Mouse (Mus musculus) heart, postnatal 25 days (tissue): ENCODE data around the gene Gm36245. TPM values are rescaled to one million over a fixed set of nuclear protein-coding genes. Genes with fewer than 3 reads are reported as not detected.
A peak's percentile ranks its signal among the peaks of the same experiment; 100 is the strongest.
"Not testable (repeated sequence)": the region's sequence is repeated elsewhere in the genome, so short reads cannot be mapped to it uniquely, and the experiment has no call there.

Source experiments
- DNase-seq: peaks from one replicate; pipeline ENCODE4 v3.0.0; 2022; ENCODE audit warnings: low spot score
- intact Hi-C: fragments of 180-260 bp; cut with DNase I; formaldehyde crosslinking; loops from one replicate; pipeline ENCODE4 v1.15.1; 2025
- total RNA-seq, 2 experiments: library from RNA; stranded (reverse); gene quantifications; 2 replicates each; pipeline ENCODE4 v1.2.3; 2021

Gene Gm36245
- total RNA-seq, result not detected

- intact Hi-C loops, result loop anchor here (1.0 kb wide), 1 partner anchor 37 kb away; no protein-coding TSS in a partner anchor
- no peak for DNase-seq
These were observed at the start of gene Gm36245 for GRCm38 (mm10) chr15:77598958-77599357. Gene Gm36245 (plus strand): TSS chr15:77599258.

DNA sequence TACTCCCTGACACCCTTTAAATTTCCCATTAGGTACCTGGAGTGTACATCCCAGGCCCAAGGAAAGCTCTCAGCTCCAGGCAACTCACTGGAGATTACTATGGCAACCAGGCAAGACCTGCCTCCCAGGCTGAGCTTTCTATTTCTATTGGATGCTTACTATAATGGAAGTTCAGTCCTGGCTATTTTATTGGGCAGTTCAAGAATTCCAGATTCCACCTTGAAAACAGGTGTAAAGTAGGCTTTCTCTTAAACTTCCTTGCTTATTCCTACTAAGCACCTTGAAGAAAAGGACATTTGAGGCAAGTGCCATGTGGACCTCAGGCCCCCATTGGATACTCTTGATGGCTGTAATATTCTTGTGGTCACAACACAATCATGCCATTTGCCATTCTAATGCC lies 37.3 kb upstream of the Gm36245 start, which contains the start of gene 1700025B11Rik:
Gene 1700025B11Rik, minus strand, starts transcription at position 101 of the 400 bp plus-strand sequence.
- DNase-seq, result no peak
- intact Hi-C loops, result loop anchor here (1.0 kb wide), 1 partner anchor 38 kb away; the partner anchor contains the start of gene Gm36245

DNA sequence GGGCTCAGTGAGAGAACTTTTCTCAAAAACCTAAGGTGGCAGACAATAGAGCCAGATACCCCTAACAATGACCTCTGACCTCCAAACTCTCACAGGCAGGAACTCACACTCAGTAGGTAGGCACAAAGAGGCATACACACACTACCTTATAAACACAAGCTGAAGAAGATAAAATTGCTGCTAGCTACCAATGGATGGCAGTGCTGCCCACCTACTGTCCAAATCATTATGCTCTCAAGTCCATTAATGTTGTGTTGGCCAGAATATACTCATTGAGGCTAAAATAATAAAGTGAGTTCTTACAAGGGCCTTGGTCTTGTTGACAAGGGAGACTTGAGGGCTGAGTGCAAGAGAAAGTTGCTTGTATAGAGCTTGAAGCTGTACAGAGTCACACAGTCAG lies 35.8 kb upstream of the Gm36245 start:
- intact Hi-C loops, result loop anchor here (1.0 kb wide), 1 partner anchor 40 kb away; no protein-coding TSS in a partner anchor
- no peak for DNase-seq

- intact Hi-C loops, result no loop called here
- DNase-seq, result no peak
These were observed 20.3 kb upstream of the Gm36245 start for GRCm38 (mm10) chr15:77578801-77579200.

- no peak for DNase-seq
- intact Hi-C loops, result no loop called here
These were observed 19.7 kb upstream of the Gm36245 start for GRCm38 (mm10) chr15:77579311-77579710.

- peak; percentile 56 for DNase-seq
- intact Hi-C loops, result no loop called here
These were observed 17.4 kb upstream of the Gm36245 start for GRCm38 (mm10) chr15:77581681-77582080.

- intact Hi-C loops, result no loop called here
- peak; percentile 27 for DNase-seq
These were observed 12.0 kb upstream of the Gm36245 start for GRCm38 (mm10) chr15:77587026-77587425.

DNA sequence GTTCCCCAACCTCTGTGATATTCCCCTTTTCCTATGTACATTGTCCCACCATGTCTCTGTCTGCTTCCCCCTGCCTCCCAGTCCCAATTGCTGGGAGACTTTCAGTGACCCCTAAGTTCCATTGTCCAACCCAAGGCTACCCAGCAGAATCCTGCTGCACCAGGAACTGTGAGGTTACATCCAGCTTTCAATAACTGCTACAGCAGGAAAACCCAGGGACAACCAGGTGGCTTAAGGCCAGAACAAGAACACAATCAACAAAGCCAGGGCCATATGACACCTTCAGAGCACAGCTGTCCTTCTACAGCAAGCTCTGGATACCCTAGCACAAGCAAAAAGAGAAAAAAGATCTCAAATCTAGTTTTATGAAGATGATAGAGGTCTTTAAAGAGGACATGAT lies 10.1 kb upstream of the Gm36245 start:
- no peak for DNase-seq
- intact Hi-C loops, result no loop called here

DNA sequence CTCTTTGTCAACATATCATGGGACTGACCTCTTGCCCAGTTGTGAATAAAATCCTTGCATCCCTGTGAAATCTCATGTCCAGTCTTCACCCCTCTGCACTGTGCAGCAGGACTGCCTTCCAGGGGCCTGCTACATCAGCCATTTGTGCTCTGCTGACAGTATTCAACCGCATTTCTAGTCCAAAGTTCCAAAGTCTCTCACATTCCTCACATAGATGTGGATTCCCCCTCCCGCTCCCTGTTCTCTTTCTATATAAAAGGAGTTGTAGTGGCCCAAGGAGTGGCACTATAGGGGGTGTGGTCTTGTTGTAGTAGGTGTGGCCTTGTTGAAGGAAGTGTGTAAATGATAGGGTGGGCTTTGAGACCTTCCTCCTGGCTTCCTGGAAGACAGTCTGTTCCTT lies 8.2 kb upstream of the Gm36245 start:
- intact Hi-C loops, result no loop called here

DNA sequence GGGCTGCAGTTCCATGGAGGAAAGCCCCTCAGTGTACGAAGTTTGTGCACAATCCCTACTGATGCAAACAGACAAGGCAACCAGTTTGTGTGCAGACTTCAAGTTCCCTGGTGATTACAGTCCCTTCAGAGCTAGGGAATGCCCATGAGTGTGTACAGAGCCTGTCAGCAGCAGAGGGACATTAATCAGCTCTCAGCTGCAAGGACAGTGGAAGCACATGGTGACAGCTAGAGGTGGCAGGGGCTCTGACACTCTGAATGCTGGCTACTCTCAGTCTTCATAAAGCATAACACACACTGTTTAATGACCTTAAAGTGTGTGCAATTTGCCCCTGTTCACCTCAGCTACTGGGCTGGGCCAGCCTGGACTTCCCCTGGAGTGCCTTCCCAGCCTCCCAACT lies 5.5 kb upstream of the Gm36245 start:
- no peak for DNase-seq
- intact Hi-C loops, result no loop called here

More for the DNA sequence above, 8.2 kb upstream of the Gm36245 start:
- DNase-seq, result no peak

- intact Hi-C loops, result no loop called here
- no peak for DNase-seq
These were observed 3.1 kb upstream of the Gm36245 start, which contains the start of gene Apol10b for GRCm38 (mm10) chr15:77595961-77596360. Gene Apol10b (minus strand): TSS chr15:77596125.

DNA sequence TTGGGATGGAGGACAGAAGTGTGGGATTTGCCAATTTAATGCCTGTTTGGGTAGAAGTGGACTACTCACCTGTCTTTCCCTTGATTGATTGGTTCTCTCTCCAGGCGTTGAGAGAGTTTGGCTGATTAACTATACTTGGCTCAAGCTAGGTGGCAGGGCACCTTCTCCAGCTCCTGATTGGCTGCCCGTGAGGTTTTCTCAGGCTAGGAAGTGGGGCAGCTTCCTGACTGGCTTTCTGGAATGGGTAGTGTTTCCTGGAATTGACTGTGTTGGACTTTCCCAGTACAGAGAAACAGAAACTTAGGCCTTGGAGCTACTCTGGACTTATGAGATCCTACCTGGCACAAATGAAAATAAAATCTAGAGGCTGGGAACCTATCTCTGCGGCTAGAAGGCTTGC lies 629 bp upstream of the Gm36245 start:
- DNase-seq, result no peak
- intact Hi-C loops, result no loop called here

DNA sequence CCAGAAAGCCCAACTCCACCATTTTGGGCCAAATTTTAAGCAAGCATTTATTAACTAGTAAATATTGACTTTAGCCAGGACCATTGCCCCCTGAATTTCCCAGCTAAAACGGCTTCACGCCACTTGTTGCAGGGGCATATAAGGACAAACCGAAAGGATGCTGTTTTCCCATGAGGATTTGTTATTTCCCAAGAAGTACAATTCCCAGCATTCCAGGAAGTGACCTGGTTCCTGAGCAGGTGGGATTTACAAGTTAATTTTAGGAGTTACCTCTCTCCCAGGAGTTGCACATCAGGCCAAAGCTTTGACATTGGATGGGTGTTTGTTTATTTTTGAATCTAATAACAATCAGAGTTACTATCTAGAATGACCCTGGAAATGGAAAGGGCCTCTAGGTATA lies 7.0 kb downstream of the Gm36245 start:
- no peak for DNase-seq
- intact Hi-C loops, result no loop called here

- no peak for DNase-seq
- intact Hi-C loops, result no loop called here
These were observed 25.7 kb downstream of the Gm36245 start for GRCm38 (mm10) chr15:77624710-77625109.

DNA sequence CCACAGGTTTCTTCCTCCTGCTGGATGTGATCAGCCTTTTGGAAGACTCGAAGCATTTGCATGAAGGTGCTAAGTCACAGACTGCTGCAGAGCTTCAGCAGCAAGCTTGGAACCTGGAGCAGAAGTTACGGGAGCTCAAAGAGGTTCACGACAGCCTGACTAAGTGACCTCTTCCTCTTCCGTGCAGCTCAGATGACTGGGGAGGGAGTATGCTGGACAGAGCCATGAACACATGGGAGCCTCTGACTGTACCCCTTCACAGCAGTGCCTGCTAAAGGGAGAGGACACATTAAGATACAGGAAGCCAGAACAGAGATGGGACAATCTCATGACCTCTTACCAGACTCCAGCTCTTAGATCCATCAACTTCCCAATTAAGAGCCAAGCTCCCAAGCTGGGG lies 27.4 kb downstream of the Gm36245 start:
- intact Hi-C loops, DNase-seq: not testable (repeated sequence)

- intact Hi-C loops, result not testable (repeated sequence)
These were observed 29.6 kb downstream of the Gm36245 start for GRCm38 (mm10) chr15:77628647-77629046.

GRCm38 (mm10) chr15:77629822-77630221 lies 30.8 kb downstream of the Gm36245 start:
- intact Hi-C loops, DNase-seq: not testable (repeated sequence)

More at GRCm38 (mm10) chr15:77628647-77629046, 29.6 kb downstream of the Gm36245 start:
- not testable (repeated sequence) for DNase-seq

DNA sequence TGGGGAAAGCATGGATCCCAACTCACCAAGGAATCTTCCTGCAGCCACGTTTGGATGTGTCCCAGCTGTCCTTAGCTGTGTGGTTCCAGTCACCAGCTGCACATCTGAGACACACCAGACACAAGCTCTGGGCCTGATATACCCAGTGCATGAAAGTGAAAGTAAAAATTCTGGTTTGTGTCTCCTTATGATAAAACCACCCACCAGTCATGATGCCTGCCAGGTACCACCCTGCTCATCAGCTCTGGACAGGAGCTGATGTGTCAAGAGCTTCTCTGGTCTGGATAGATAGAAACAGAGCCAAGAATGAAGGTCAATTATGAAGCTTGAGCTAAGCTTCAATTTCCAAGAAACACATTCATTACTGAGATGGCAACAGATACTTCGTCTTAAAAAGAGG lies 44.1 kb downstream of the Gm36245 start, which contains the start of gene Apol11b:
Gene Apol11b, minus strand, starts transcription at position 111 of the 400 bp plus-strand sequence.
- intact Hi-C loops, DNase-seq: not testable (repeated sequence)

- DNase-seq, intact Hi-C loops: not testable (repeated sequence)
These were observed 52.1 kb downstream of the Gm36245 start for GRCm38 (mm10) chr15:77651143-77651542.
